Mouse (Mus musculus): ENCODE measurements around the gene Prr14.
A peak's percentile ranks its signal among the peaks of the same experiment; 100 is the strongest.

The Prr14 gene

DNA sequence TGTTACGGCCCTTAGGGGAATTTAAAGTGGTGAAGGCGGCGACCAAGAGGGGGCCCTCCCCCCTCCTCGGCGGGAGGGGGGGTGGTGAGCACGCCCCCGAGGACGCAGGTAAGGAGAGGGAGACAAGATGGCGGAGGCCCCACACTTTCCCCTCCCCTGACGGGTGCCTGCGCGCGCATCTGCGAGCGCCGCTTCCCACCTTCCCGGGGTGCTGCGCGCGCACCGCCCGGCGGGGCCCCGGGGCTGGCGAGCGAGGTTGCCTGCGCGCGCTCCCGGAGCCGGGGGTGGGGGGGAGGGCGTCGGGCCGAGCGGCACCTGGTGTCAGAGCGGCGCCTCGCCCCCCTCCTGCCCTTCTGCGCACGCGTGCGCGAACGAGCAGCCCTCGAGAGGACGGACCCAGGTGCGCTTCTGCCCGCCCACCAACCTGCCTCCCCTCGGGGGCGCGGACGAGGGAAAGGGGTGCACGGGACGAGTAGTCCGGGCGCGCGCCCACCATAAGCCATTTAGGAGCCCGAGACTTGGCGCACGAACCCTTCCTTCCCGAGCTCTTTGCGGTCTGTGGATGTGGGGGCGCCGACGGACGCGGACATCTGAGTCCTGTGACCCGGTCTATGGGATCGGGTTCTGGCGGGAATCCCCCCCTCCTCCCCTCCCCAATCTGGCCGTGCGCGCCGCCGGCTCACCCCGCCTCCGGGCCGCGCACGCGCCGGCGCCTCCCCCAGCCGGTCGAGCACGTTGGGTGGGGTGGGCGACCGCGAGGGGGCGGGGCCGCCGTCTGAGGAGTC is 53.0 kb downstream of the Prr14 start:
- DNase-seq (ENCODE audit: low read depth, low spot score), result peak; percentile 92

DNA sequence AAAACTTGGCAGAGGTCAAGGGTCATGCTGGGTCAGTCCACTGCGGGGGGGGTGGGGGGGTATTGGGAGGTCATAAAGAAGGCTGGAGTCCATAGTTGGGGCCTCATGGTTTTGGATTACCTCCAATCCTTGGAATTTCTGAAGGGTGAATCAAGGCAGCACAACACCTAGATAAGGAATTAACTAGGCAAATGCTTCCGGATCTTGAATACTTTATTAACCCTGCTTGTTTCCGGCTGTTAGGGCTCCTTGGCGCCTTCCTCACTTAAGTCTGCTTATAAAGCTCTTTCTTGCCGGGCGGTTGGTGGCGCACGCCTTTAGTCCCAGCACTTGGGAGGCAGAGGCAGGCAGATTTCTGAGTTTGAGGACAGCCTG is 53.6 kb downstream of the Prr14 start:
- no peak for DNase-seq (ENCODE audit: low read depth, low spot score)

DNA sequence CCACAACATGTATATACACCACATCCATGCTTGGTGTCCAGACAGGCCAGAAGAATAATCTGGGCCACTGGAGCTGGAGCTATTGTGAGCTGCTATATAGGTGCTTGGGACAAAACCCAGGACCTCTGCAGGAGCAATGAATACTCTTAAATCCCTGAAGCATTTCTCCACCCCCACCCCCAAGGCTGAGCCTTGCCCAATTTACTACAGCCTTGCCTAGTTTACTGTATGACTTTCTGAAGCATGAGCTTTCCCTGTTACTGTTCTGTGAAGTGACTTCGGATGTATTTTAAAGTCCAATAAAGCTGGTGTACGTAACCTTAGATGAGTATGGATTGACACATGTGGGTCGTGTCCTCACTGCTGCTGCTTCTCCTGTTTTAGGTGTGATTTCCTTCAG is 54.4 kb downstream of the Prr14 start:
- no peak for DNase-seq (ENCODE audit: low read depth, low spot score)

DNA sequence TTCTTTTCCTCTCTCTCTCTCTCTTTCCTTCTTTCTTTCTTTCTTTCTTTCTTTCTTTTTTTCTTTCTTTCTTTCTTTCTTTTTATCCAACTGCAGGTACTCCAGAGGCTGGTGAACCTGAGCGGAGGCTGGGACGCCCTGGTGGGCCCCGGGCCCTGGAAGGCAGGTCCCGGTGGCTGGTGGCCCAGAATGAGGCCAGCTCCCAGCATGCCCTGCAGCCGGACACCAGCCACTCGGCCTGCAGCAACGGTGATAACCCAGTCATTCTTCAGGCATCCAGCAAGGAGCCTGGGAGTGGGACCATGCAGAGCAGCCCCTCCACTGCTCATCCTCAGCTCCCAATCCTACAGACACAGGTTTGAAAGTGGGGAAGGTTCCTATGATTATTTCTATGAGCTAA is 56.4 kb downstream of the Prr14 start:
- DNase-seq (ENCODE audit: low read depth, low spot score), result no peak

DNA sequence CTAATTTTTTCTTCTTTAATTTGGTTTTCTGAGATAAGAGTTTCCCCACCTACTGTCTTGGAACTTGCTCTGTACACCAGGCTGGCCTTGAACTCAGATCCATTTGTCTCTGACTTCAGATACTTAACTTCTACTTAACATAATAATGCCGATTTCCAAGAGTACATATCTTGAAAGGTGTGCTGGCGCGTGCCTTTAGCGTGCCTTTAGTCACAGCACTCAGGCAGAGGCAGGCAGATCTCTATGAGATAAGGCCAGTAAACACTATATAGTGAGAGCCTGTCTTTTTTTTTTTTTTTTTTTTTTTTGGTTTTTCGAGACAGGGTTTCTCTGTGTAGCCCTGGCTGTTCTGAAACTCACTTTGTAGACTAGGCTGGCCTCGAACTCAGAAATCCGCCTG is 56.9 kb downstream of the Prr14 start:
- DNase-seq (ENCODE audit: low read depth, low spot score), result peak; percentile 73

DNA sequence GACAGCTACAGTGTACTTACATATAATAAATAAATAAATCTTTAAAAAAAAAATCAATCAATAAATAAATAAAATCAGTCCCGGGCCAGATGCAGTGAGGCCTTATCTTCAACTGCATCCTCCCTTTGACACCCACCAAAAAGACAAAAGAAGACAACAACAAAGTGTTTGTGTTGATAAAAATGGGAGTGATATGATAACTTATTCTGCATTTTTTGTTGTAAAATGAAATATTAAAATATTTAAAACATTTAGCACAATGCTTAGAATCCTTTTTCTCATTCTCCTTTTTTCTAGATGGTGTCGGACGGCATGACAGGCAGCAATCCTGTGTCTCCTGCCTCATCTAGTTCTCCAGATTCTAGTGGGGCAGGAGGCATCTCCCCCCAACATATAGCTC is 59.9 kb downstream of the Prr14 start, which contains the start of gene Gm42715:
TSS of gene Gm42715 (plus strand) at position 301 of the 400 bp plus-strand sequence.
- DNase-seq (ENCODE audit: low read depth, low spot score), result no peak

Data from ES-CJ7 (cell line).